Mouse (Mus musculus) neural tube, embryonic 10.5 days (tissue): ENCODE data around the gene Pqlc2.

Experiments used
- DNase-seq: peaks from one replicate; pipeline ENCODE4 v3.0.0-alpha.2; 2017; ENCODE audit warnings: low spot score; ENCODE audit errors: extremely low spot score

Pqlc2 gene

GRCm38 (mm10) chr4:139310171-139310898 lies at the start of gene Pqlc2, which contains the start of gene Akr7a5:
Pqlc2 (minus strand) TSS chr4:139310708.
Akr7a5 (plus strand) TSS chr4:139310744.
- DNase-seq: peak; percentile 99

GRCm38 (mm10) chr4:139357211-139357610 lies 46.7 kb upstream of the Pqlc2 start:
- no peak for DNase-seq

GRCm38 (mm10) chr4:139352832-139353231 lies 42.3 kb upstream of the Pqlc2 start:
- DNase-seq: no peak

GRCm38 (mm10) chr4:139351931-139352711 lies 41.6 kb upstream of the Pqlc2 start, which contains the start of the genes Mrto4, Emc1 and Ubr4:
Mrto4 (minus strand) TSS chr4:139352576.
Emc1 (plus strand) TSS chr4:139352587.
Ubr4 (plus strand) TSS chr4:139352609.
- DNase-seq: peak; percentile 86

- no peak for DNase-seq
Measured at GRCm38 (mm10) chr4:139345416-139346019, 35.0 kb upstream of the Pqlc2 start.

- DNase-seq: no peak
Measured at GRCm38 (mm10) chr4:139343718-139344117, 33.2 kb upstream of the Pqlc2 start.

- DNase-seq: no peak
Measured at GRCm38 (mm10) chr4:139341556-139342233, 31.2 kb upstream of the Pqlc2 start.

GRCm38 (mm10) chr4:139340835-139341234 lies 30.3 kb upstream of the Pqlc2 start:
- DNase-seq: no peak

GRCm38 (mm10) chr4:139338145-139338544 lies 27.6 kb upstream of the Pqlc2 start:
- no peak for DNase-seq

- peak; percentile 78 for DNase-seq
Measured at GRCm38 (mm10) chr4:139336822-139337483, 26.4 kb upstream of the Pqlc2 start.

GRCm38 (mm10) chr4:139335507-139335906 lies 25.0 kb upstream of the Pqlc2 start:
- no peak for DNase-seq

- DNase-seq: no peak
Measured at GRCm38 (mm10) chr4:139334631-139335295, 24.3 kb upstream of the Pqlc2 start.

- DNase-seq: peak; percentile 64
Measured at GRCm38 (mm10) chr4:139330605-139331004, 20.1 kb upstream of the Pqlc2 start.

- no peak for DNase-seq
Measured at GRCm38 (mm10) chr4:139319740-139320139, 9.2 kb upstream of the Pqlc2 start.

GRCm38 (mm10) chr4:139318449-139318848 lies 7.9 kb upstream of the Pqlc2 start:
- no peak for DNase-seq

- no peak for DNase-seq
Measured at GRCm38 (mm10) chr4:139312632-139313031, 2.1 kb upstream of the Pqlc2 start.

GRCm38 (mm10) chr4:139311707-139312106 lies 1.2 kb upstream of the Pqlc2 start:
- no peak for DNase-seq

GRCm38 (mm10) chr4:139310899-139311701 lies 592 bp upstream of the Pqlc2 start:
- no peak for DNase-seq

GRCm38 (mm10) chr4:139309651-139310050 lies 857 bp downstream of the Pqlc2 start:
- no peak for DNase-seq
